ENCODE assay signal across 8 mouse cellular contexts in the genomic region with DNA sequence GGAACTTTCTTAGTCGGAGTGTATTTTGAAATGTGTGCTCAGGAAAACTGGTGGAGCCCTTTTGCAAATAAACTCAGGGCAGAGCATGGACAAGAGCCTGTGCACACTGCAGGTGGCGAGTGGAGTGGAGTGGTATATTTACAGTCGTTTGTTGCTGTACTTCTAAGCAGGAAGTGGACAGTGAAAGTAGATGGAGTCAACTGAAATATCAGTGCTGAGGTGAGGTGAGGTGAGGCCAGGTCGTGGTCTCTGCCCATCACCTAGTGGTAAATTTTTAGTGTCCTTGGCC. TPM values are rescaled to one million over a fixed set of nuclear protein-coding genes. Genes with fewer than 3 reads are reported as not detected.
DNase-seq lines count a peak whose midpoint lies in the region; ATAC-seq and TF ChIP-seq lines count a peak whose summit lies in the region.

No protein-coding gene starts in this region.

- peaks cover 64% of the 10 kb centered on the region for H3K79me2 ChIP-seq in liver, adult 2 months (ENCODE audit: control insufficient read depth, insufficient read depth, low read length)

- H3K4me1 ChIP-seq in liver, adult 2 months (ENCODE audit: control insufficient read depth, insufficient read depth, low read length), result peaks cover 36% of the 10 kb centered on the region
- peaks cover 59% of the 10 kb centered on the region for H3K4me1 ChIP-seq in embryonic facial prominence, embryonic 13.5 days
- H3K4me1 ChIP-seq in limb, embryonic 13.5 days, result peaks cover 57% of the 10 kb centered on the region
- peaks cover 55% of the 10 kb centered on the region for H3K4me1 ChIP-seq in neural tube, embryonic 15.5 days

- no peaks in the 10 kb centered on the region for H3K9me3 ChIP-seq in embryonic facial prominence, embryonic 13.5 days
- H3K9me3 ChIP-seq in limb, embryonic 13.5 days, result no peaks in the 10 kb centered on the region
- H3K9me3 ChIP-seq in neural tube, embryonic 15.5 days (replicated peaks), result no peaks in the 10 kb centered on the region

- under 1% methylated on average over 4 of the region's 4 CpGs for WGBS in liver, adult 2 months
- WGBS in embryonic facial prominence, embryonic 13.5 days, result 19% methylated on average over 4 of the region's 4 CpGs
- 6% methylated on average over 4 of the region's 4 CpGs for WGBS in limb, embryonic 13.5 days
- 9% methylated on average over 4 of the region's 4 CpGs for WGBS in neural tube, embryonic 15.5 days

- no peaks in the 10 kb centered on the region for H3K36me3 ChIP-seq in liver, adult 2 months (ENCODE audit: control insufficient read depth, insufficient read depth, low read length)
- peaks cover 19% of the 10 kb centered on the region for H3K36me3 ChIP-seq in embryonic facial prominence, embryonic 13.5 days
- H3K36me3 ChIP-seq in limb, embryonic 13.5 days, result peaks cover 13% of the 10 kb centered on the region; the same call in 1 of the 2 replicates
- H3K36me3 ChIP-seq in neural tube, embryonic 15.5 days, result no peaks in the 10 kb centered on the region

- H3K27ac ChIP-seq in liver, adult 2 months (replicated peaks; ENCODE audit: insufficient read depth, low read depth, low read length), result peak overlapping the region; percentile 80; the same call in 1 of the 2 replicates
- H3K27ac ChIP-seq in embryonic facial prominence, embryonic 13.5 days, result peak overlapping the region; percentile 51
- no peak overlapping the region for H3K27ac ChIP-seq in limb, embryonic 13.5 days
- no peak overlapping the region for H3K27ac ChIP-seq in neural tube, embryonic 15.5 days (replicated peaks)

- peak overlapping the region; percentile 92 for H3K4me2 ChIP-seq in embryonic facial prominence, embryonic 13.5 days
- H3K4me2 ChIP-seq in limb, embryonic 13.5 days (replicated peaks), result peak overlapping the region; percentile 98
- peak overlapping the region; percentile 73 for H3K4me2 ChIP-seq in neural tube, embryonic 15.5 days

- no peak for TF ChIP-seq CTCF in liver, adult 2 months (IDR thresholded peaks at IDR 0.05; ENCODE audit: low read depth, low read length)

- H3K27me3 ChIP-seq in liver, adult 2 months (ENCODE audit: control insufficient read depth, insufficient read depth, low read length), result no peaks in the 10 kb centered on the region
- H3K27me3 ChIP-seq in embryonic facial prominence, embryonic 13.5 days, result no peaks in the 10 kb centered on the region
- no peaks in the 10 kb centered on the region for H3K27me3 ChIP-seq in limb, embryonic 13.5 days
- H3K27me3 ChIP-seq in neural tube, embryonic 15.5 days (replicated peaks), result no peaks in the 10 kb centered on the region

- TF ChIP-seq POLR2A in liver, adult 2 months (IDR thresholded peaks at IDR 0.05; ENCODE audit: extremely low read depth, insufficient read depth, low read length), result no peak

- H3K9ac ChIP-seq in liver, adult 2 months (ENCODE audit: low read depth, low read length), result peak overlapping the region; percentile 30; the same call in 1 of the 2 replicates
- peak overlapping the region; percentile 97 for H3K9ac ChIP-seq in embryonic facial prominence, embryonic 13.5 days
- peak overlapping the region; percentile 96 for H3K9ac ChIP-seq in limb, embryonic 13.5 days
- H3K9ac ChIP-seq in neural tube, embryonic 15.5 days (replicated peaks), result peak overlapping the region; percentile 89

- DNase-seq in liver, adult 2 months (ENCODE audit: extremely low read depth, low read depth, low spot score), result peak; percentile 50
- no peak for DNase-seq in liver
- no peak for DNase-seq in frontal cortex, postnatal 36 days (ENCODE audit: low spot score in 2 of 2)
- no peak for DNase-seq in layer of hippocampus, adult 8-10 months (ENCODE audit: low spot score in 2 of 2)

- ATAC-seq in embryonic facial prominence, embryonic 13.5 days (ENCODE audit: insufficient number of reproducible peaks, insufficient read depth, low FRiP score, low TSS enrichment, low read depth), result no peak
- no peak for ATAC-seq in limb, embryonic 13.5 days (ENCODE audit: low FRiP score, low read depth)
- no peak for ATAC-seq in neural tube, embryonic 15.5 days (ENCODE audit: low FRiP score)
- no peak for ATAC-seq in megakaryocyte progenitor cell, adult 5-6 weeks (replicated peaks; ENCODE audit: poor library complexity)

- no peak overlapping the region; the same call in none of the 2 replicates for H3K4me3 ChIP-seq in liver, adult 2 months (ENCODE audit: insufficient read depth, low read depth, low read length)
- H3K4me3 ChIP-seq in embryonic facial prominence, embryonic 13.5 days, result peak overlapping the region; percentile 92
- peak overlapping the region; percentile 92 for H3K4me3 ChIP-seq in limb, embryonic 13.5 days
- peak overlapping the region; percentile 68 for H3K4me3 ChIP-seq in neural tube, embryonic 15.5 days (replicated peaks)

RNA-seq across cellular contexts. Expression of a gene that starts 6.6 kb away (rescaled TPM):
- total RNA-seq in liver, adult 2 months (2014; rRNA removed), result 278 and 319 TPM in 2 replicates
- 34.3 and 41.4 TPM in 2 replicates for polyA plus RNA-seq in liver, adult 2 months (2012; rRNA removed)
- polyA plus RNA-seq in embryonic facial prominence, embryonic 13.5 days (2015; fragmentation: Nextera tagmentation; extraction: Ambion mirVana), result 774 and 809 TPM in 2 replicates
- polyA plus RNA-seq in limb, embryonic 13.5 days (2015; fragmentation: Nextera tagmentation; extraction: Ambion mirVana), result 670 and 694 TPM in 2 replicates
- polyA plus RNA-seq in neural tube, embryonic 15.5 days (2015; fragmentation: Nextera tagmentation; extraction: Ambion mirVana), result 288 and 326 TPM in 2 replicates
- total RNA-seq in layer of hippocampus, adult 8-10 months (2022), result 100 to 1,000 TPM; 528 to 559 (median 551) TPM
- 308 and 319 TPM in 2 replicates for total RNA-seq in megakaryocyte progenitor cell, adult 5-6 weeks (2015)
- total RNA-seq in megakaryocyte progenitor cell, adult 5-6 weeks (2017), result 339 and 406 TPM in 2 replicates

Comparison
In these comparisons a context has a peak if more than half of its experiments do, and no peak if none do; other contexts are left out.
1. H3K27ac ChIP-seq: peak in liver, adult 2 months (single experiment) and embryonic facial prominence, embryonic 13.5 days (single experiment); none in limb, embryonic 13.5 days (single experiment) and neural tube, embryonic 15.5 days (single experiment).
2. H3K9ac ChIP-seq: peak in every context shown above with its lines; median percentile 97 in embryonic facial prominence, embryonic 13.5 days; 96 in limb, embryonic 13.5 days; 89 in neural tube, embryonic 15.5 days; 30 in liver, adult 2 months.
3. Peak in every context shown above with its lines, with median percentiles within 50 percentile points of each other: H3K4me2 ChIP-seq.